Mouse (Mus musculus) lung, adult 2 months (tissue): ENCODE data around the gene Nphp3.

Experiments
- CTCF ChIP-seq: fragments of 200-500 bp; IDR thresholded peaks from 2 replicates; pipeline ENCODE4 v1.5.1; 2011; ENCODE audit warnings: mild to moderate bottlenecking, low read length, control low read depth; ENCODE audit not compliant: insufficient read depth
- POLR2A ChIP-seq: fragments of 200-500 bp; IDR thresholded peaks from 2 replicates; pipeline ENCODE4 v1.6.1; 2011; ENCODE audit warnings: low read depth, mild to moderate bottlenecking, control low read depth, low read length, borderline replicate concordance; ENCODE audit errors: extremely low read depth

GRCm38 (mm10) chr9:104043676-104044075, 41.3 kb downstream of the Nphp3 start:
- TF ChIP-seq POLR2A = no peak
- TF ChIP-seq CTCF = no peak
